Mouse (Mus musculus) spleen, adult 2 months (tissue): ENCODE results near the gene Rap1gap.

Experiments used
- CTCF ChIP-seq: fragments of 200-500 bp; IDR thresholded peaks from 2 replicates; pipeline ENCODE4 v1.5.1; 2011; ENCODE audit warnings: mild to moderate bottlenecking, inconsistent platforms; ENCODE audit not compliant: insufficient read depth, insufficient read length, insufficient replicate concordance; ENCODE audit errors: extremely low read depth
- POLR2A ChIP-seq: fragments of 200-500 bp; IDR thresholded peaks from 2 replicates; pipeline ENCODE4 v1.6.1; 2011; ENCODE audit warnings: low read depth, low read length, inconsistent platforms

GRCm38 (mm10) chr4:137724766-137725165 is 60.2 kb downstream of the Rap1gap start:
- TF ChIP-seq CTCF (peak; percentile 98), POLR2A (no peak)
